Mouse (Mus musculus) kidney, embryonic 15.5 days (tissue): Measurements from ENCODE around the gene Cd2. TPM values are rescaled to one million over a fixed set of nuclear protein-coding genes. Genes with fewer than 3 reads are reported as not detected.

Experiments used
- ATAC-seq: fragments of 200-750 bp; cut with Nextera tagmentation; replicated peaks from 2 replicates; pipeline ENCODE4 v1.8.0; 2017; ENCODE audit warnings: moderate TSS enrichment; ENCODE audit not compliant: low FRiP score
- H3K27ac ChIP-seq: fragments of 300-500 bp; sonication (generic); 2 replicates; pipeline ENCODE4 v1.5.1; 2015; ENCODE audit warnings: mild to moderate bottlenecking, inconsistent platforms
- H3K27me3 ChIP-seq: fragments of 300-500 bp; sonication (generic); 2 replicates; pipeline ENCODE4 v1.6.1; 2015; ENCODE audit warnings: inconsistent platforms
- H3K36me3 ChIP-seq: fragments of 300-500 bp; sonication (generic); 2 replicates; pipeline ENCODE4 v1.6.1; 2015; ENCODE audit warnings: inconsistent platforms
- H3K4me1 ChIP-seq: fragments of 300-500 bp; sonication (generic); 2 replicates; pipeline ENCODE4 v1.6.1; 2015; ENCODE audit warnings: inconsistent platforms
- H3K4me2 ChIP-seq: fragments of 300-500 bp; sonication (generic); 2 replicates; pipeline ENCODE4 v1.6.1; 2015; ENCODE audit warnings: moderate library complexity, mild to moderate bottlenecking, inconsistent platforms
- H3K4me3 ChIP-seq: fragments of 300-500 bp; sonication (generic); replicated peaks from 2 replicates; pipeline ENCODE4 v1.5.1; 2015; ENCODE audit warnings: mild to moderate bottlenecking, inconsistent platforms
- H3K9ac ChIP-seq: fragments of 300-500 bp; sonication (generic); 2 replicates; pipeline ENCODE4 v1.6.1; 2015; ENCODE audit warnings: mild to moderate bottlenecking, inconsistent platforms
- H3K9me3 ChIP-seq: fragments of 300-500 bp; sonication (generic); replicated peaks from 2 replicates; pipeline ENCODE4 v1.6.1; 2016; ENCODE audit warnings: inconsistent platforms
- WGBS: fragments of 180-500 bp; shearing (Covaris S2); methylation state at CpG from one replicate; pipeline ENCODE4 v1.1.7; 2015; ENCODE audit warnings: mixed read lengths; 5-methylcytosine and 5-hydroxymethylcytosine counted together
- polyA plus RNA-seq: library from polyadenylated mRNA; unstranded; fragments of >200 nt; fragmentation: Nextera tagmentation; extraction: Ambion mirVana; gene quantifications from 2 replicates; pipeline ENCODE4 v1.2.1, GENCODE M21; 2015

Gene Cd2
- polyA plus RNA-seq, 1 experiment from 2014 or later: not detected

DNA sequence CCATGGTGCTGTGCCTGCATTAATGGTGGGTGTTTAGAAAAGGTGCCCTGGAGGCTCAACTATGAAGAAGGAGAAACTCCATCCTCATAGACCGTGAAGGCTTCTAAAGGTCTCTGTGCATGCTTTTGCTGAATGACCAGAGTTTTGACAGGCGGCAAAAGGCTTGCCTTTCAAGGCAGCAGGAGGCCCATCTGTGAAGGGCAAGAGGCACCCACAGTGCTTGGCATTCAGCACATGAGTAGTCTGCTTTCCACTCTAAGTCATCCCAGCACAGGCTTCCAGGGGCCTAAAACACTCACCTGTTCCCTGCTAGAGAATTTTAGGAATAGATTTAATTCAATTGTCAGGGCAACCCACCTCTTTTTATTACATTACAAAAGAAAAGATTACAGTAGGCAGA lies 17.3 kb upstream of the Cd2 start:
- H3K27ac ChIP-seq: no peak overlapping the region
- H3K4me1 ChIP-seq: peaks cover 19% of the 10 kb centered on the region
- no peak overlapping the region for H3K4me3 ChIP-seq
- no peak overlapping the region for H3K4me2 ChIP-seq
- no peak overlapping the region for H3K9ac ChIP-seq
- no peaks in the 10 kb centered on the region for H3K9me3 ChIP-seq
- H3K36me3 ChIP-seq: no peaks in the 10 kb centered on the region
- no peak for ATAC-seq
- 81% methylated on average over 2 of the region's 2 CpGs for WGBS
- peaks cover 11% of the 10 kb centered on the region for H3K27me3 ChIP-seq

DNA sequence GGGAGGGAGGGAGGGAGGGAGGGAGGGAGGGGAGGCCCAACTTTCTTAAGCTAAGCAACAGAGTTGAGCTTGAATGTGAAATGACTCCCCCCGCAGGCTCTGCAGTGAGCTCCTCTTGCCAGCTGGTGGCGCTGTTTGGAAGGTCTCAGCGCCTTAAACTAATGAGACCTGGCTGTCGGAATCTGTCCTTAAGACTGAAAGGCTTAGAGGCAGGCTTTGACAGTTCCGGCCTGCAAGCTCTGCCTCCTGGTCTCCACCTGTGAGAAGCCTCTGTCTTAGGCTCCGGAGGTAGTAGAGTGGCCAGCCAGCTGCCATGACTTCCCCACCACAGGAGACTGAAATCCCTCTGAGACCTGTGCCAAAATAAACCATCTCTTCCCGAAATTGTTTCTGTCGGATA lies 16.4 kb upstream of the Cd2 start:
- Histone ChIP-seq H3K4me2 (no peak overlapping the region), H3K27me3 (peaks cover 13% of the 10 kb centered on the region), H3K36me3 (no peaks in the 10 kb centered on the region), H3K4me3 (no peak overlapping the region), H3K27ac (0 out of 2 replicates have a peak overlapping the region, but pooled peaks have one; percentile 32), H3K9ac (no peak overlapping the region), H3K9me3 (no peaks in the 10 kb centered on the region), H3K4me1 (peaks cover 28% of the 10 kb centered on the region)
- ATAC-seq: peak; percentile 70; the same call in 1 of the 2 replicates
- WGBS: 11% methylated on average over 8 of the region's 8 CpGs

DNA sequence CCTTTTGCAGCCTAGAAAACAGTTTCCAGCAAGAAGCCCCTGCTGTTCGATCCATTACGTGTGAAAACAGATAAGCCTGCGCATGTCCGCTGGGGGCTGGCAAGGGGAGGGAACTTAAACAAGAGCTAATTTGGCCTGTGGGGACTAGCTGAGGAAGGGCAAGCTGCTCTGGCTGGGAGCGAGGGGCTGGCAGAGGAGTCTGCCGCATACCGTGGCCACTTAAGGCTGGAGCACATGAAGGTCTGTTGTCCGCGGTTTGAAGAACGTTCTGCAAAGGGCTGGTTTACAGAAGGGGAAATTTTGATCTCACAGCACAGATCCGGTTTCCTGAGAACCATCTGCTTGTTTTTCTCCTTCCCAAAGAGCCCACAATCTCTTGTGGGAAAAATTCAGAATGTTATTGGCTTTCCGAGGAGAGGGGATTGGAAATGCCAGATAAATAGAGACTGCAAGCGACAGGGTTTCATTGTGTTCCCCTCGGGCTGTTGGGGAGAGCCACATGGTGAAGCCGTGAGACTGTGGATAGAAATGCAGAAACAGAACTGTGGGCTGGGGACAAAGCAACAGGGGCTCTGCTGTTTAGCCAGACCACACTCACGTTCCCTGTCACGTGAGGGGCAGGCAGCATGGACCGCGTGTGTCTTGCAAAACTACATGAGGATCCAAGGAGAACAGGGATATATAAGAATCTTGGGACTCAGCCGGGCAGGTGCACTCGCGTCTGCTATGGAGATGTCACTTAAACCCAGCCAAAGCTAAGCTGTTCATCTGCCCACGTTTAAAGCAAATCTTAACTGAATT lies 12.7 kb upstream of the Cd2 start:
- Histone ChIP-seq H3K27me3 (peaks cover 31% of the 10 kb centered on the region), H3K27ac (no peak overlapping the region), H3K9me3 (no peaks in the 10 kb centered on the region), H3K9ac (no peak overlapping the region), H3K36me3 (no peaks in the 10 kb centered on the region), H3K4me1 (peaks cover 28% of the 10 kb centered on the region), H3K4me3 (peak overlapping the region; percentile 6; the same call in 1 of the 2 replicates), H3K4me2 (peak overlapping the region; percentile 47)
- no peak for ATAC-seq
- 29% methylated on average over 23 of the region's 23 CpGs for WGBS

DNA sequence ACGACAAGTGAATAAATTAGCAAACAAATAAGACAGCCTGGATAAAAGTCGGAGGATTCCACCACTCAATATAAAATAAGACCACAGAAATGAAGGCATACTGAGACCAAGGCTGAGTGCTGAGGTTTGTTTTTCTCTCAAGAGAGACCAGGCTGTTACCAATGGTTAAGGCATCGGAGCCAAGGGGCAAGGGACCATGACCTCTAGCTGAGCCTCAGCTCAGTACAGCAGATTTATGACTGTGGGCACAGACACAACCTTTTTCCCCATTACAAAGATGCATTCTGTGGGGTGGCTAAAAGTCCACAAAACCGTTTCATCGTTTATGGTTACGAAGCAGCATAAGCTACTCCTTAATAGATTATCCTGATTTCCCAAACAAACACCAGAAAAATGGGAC lies 11.9 kb upstream of the Cd2 start:
- Histone ChIP-seq H3K4me2 (no peak overlapping the region), H3K9ac (no peak overlapping the region), H3K27me3 (peaks cover 31% of the 10 kb centered on the region), H3K27ac (no peak overlapping the region), H3K36me3 (no peaks in the 10 kb centered on the region), H3K9me3 (no peaks in the 10 kb centered on the region), H3K4me3 (no peak overlapping the region), H3K4me1 (peaks cover 28% of the 10 kb centered on the region)
- 49% methylated on average over 6 of the region's 6 CpGs for WGBS
- no peak for ATAC-seq

DNA sequence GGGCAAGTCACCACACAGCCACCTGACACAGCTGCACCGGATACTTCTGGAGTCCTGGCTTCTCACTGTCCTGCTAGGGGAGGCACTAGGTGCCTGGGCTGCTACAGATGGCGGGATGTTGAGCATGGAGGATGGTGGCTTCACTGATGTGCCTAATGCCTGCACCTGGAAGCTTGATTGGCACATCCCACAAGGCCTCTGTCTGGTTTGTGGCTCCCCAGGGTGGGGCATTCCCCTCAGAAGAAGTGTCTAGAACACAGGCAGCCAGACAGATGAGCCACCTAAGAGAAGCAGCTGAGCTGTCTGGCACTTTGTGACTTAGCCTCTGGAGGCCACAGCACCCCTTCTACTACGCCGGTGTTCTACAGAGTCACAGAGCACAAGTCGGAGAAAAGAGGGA lies 9.5 kb upstream of the Cd2 start:
- H3K4me1 ChIP-seq: peaks cover 18% of the 10 kb centered on the region
- H3K9me3 ChIP-seq: no peaks in the 10 kb centered on the region
- WGBS: 90% methylated on average over 5 of the region's 5 CpGs

DNA sequence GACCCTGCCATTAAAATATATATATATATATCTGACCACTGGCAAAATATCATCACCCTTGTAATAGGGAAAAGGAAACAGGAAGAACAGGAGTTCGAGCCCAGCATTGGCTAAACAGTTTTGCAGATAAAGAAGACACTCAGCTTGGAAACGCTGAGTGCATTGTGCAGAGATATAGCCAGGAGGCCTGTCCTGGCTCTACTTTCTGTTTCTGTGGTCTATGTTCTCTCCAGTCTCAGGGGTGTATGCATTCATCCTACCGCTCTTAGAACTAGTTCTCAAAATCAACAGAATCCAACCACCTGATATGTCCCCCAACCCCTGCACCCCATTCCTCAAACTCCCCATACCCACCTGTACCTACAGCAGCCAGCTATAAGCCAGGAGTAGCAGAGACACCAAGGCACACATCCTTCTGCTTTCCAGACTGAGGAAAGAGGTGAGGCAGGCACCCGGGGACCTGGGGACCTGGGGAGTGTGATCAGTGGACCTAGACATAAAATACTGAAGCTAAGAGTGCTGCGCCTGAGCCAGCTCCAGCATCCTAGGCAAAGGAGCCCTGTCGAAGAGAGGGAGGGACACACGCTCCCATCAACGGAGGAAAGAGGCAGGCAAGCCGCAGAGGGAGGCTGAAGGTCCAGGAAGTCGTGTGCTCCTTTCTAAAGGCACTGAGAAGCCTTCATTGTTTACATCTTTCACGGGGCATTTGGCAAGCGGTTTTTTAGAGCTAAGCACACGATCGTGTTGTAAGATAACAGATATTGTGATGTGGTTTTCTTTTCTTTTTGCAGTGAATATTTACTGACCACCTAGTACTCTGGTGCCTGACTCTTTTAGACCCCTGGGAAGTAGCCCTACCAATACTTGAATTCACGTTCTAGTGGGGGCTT lies 8.4 kb upstream of the Cd2 start:
- Histone ChIP-seq H3K27me3 (peaks cover 22% of the 10 kb centered on the region), H3K9me3 (no peaks in the 10 kb centered on the region), H3K27ac (no peak overlapping the region), H3K9ac (no peak overlapping the region), H3K4me2 (no peak overlapping the region), H3K4me1 (peaks cover 18% of the 10 kb centered on the region), H3K36me3 (no peaks in the 10 kb centered on the region), H3K4me3 (no peak overlapping the region)
- 58% methylated on average over 15 of the region's 15 CpGs for WGBS
- no peak for ATAC-seq

More for the DNA sequence above, 9.5 kb upstream of the Cd2 start:
- no peaks in the 10 kb centered on the region for H3K36me3 ChIP-seq
- no peak overlapping the region for H3K27ac ChIP-seq
- H3K9ac ChIP-seq: no peak overlapping the region
- peaks cover 23% of the 10 kb centered on the region for H3K27me3 ChIP-seq
- H3K4me3 ChIP-seq: no peak overlapping the region
- no peak for ATAC-seq
- no peak overlapping the region for H3K4me2 ChIP-seq

DNA sequence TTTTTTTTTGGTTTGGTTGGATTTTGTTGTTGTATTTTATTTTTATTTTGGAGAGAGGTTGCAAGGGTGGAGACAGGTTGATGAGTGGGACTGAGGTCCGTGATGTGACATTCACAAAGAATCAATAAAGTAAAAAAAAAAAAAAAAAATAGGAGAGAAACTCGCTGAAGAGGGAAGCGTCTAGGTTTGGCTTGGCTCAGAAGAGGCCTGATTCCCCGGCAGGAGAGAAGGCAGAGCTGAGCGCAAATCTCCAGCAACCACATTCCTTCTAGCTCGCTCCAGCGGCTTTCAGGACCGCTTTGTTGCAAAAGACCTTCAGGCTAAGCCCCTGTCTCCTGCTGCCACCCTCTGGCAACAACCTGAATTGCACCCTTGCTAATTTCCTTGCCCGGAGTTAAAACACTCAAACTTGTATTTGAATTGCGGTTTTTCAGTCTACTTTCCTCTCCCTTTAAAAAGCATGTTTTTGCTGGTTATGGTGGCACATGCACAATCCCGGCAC lies 7.7 kb upstream of the Cd2 start:
- no peaks in the 10 kb centered on the region for H3K9me3 ChIP-seq
- H3K27me3 ChIP-seq: peaks cover 20% of the 10 kb centered on the region
- peaks cover 13% of the 10 kb centered on the region for H3K4me1 ChIP-seq
- H3K4me2 ChIP-seq: no peak overlapping the region
- no peaks in the 10 kb centered on the region for H3K36me3 ChIP-seq
- no peak overlapping the region for H3K9ac ChIP-seq
- H3K27ac ChIP-seq: no peak overlapping the region
- 4% methylated on average over 11 of the region's 11 CpGs for WGBS
- ATAC-seq: peak; percentile 64; the same call in 1 of the 2 replicates
- no peak overlapping the region for H3K4me3 ChIP-seq

DNA sequence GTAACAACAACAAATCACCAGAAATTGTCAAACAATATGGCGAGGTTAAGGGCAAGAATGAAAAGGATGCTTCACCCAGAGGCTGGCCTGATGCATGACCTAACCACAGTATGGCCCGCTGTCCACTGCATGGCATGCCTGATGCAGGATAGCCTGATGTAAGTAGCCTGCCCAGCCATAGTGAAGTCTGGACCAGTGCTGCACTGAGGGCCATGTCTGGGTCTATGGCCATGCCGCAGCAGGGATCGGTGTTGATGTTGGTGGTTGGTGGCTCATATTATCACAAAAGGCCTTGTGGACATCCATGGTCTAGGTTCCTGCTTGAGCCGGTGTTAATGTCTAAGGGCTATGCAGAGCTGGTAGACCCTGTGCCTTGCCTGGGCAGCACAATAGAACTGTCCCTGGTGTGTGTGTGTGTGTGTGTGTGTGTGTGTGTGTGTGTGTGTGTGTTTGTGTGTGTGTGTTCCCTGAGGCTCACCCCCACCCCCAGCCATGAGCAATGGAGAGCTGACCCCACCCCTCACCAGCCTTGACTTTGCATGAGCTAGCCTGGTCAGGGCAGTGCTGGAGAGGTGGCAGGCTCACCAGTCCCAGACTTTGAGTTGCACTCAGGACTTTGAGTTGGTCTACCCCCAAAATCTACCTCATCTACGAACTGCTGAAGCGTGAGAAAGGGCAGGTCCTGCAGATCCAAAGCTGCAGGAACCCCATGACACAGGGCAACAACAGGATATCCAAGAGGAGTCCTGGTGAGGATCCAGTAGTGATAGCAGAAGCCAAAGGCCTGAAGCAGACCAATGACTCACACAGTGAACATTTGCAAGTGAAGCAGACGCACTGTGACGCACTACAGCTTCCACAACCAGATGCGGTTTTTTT lies 7.0 kb upstream of the Cd2 start:
- WGBS: 81% methylated on average over 10 of the region's 10 CpGs

DNA sequence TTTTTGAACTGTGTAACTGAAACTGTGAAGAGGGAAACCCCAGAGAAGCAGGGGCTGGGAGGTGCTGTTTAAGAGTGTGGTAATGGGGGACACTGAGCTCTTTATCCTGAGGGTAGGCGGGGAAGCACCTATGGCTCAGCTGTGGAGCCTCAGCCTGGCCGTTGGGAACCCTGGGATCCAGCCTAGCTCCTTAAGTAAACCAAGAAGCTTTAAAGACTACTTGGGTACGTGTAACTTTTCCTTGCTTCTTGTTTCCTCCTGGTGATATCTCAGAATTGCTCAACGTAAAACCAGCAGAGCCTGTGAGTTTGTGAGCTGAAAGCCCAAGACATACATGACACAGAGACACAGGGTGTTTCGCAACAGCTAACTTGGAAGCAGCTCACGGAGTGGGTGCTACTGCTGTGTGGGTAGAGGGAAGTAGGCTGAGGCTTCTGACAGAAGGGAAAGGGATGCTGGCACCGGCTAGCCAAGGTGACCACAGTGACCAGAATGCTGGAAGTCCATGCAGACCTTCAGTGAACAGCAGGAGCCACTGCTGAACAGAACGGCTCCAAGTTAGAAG lies 5.9 kb upstream of the Cd2 start:
- no peaks in the 10 kb centered on the region for H3K36me3 ChIP-seq
- no peak overlapping the region for H3K27ac ChIP-seq
- 82% methylated on average over 8 of the region's 8 CpGs for WGBS
- H3K9ac ChIP-seq: no peak overlapping the region
- H3K4me1 ChIP-seq: no peaks in the 10 kb centered on the region
- no peak overlapping the region for H3K4me2 ChIP-seq
- H3K4me3 ChIP-seq: no peak overlapping the region
- no peak for ATAC-seq
- peaks cover 17% of the 10 kb centered on the region for H3K27me3 ChIP-seq
- H3K9me3 ChIP-seq: no peaks in the 10 kb centered on the region

More for the DNA sequence above, 7.0 kb upstream of the Cd2 start:
- peak; percentile 16; the same call in 1 of the 2 replicates for ATAC-seq
- Histone ChIP-seq H3K4me3 (no peak overlapping the region), H3K4me1 (peaks cover 6% of the 10 kb centered on the region), H3K27ac (no peak overlapping the region), H3K4me2 (no peak overlapping the region), H3K9me3 (no peaks in the 10 kb centered on the region), H3K36me3 (no peaks in the 10 kb centered on the region), H3K9ac (no peak overlapping the region), H3K27me3 (peaks cover 20% of the 10 kb centered on the region)

DNA sequence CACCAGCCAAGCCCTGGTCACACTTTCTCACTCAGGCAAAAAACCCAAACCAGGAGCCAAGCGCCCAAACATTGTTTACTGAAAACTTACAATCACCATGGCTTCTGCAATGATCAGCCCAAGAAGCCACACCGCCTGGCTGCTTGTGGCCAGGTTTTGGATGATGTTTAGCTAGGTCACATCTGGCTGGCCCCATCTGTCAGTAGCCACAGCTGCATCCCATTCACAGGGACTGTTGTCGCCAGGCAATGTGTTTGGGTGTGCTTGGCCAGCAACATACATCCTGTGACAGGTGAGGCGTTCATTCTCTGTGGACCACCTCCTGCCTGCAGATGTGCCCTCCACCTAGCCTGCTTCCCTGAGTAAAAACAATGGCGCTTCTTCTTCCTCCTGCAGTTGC lies 4.9 kb upstream of the Cd2 start:
- no peaks in the 10 kb centered on the region for H3K36me3 ChIP-seq
- H3K27me3 ChIP-seq: peaks cover 14% of the 10 kb centered on the region
- no peaks in the 10 kb centered on the region for H3K9me3 ChIP-seq
- H3K4me1 ChIP-seq: no peaks in the 10 kb centered on the region
- 70% methylated on average over 5 of the region's 5 CpGs for WGBS
- no peak overlapping the region for H3K4me2 ChIP-seq
- H3K9ac ChIP-seq: no peak overlapping the region
- no peak for ATAC-seq
- H3K4me3 ChIP-seq: no peak overlapping the region
- H3K27ac ChIP-seq: no peak overlapping the region
